Mouse (Mus musculus): Measurements from ENCODE around the gene Prss41.

GRCm38 (mm10) chr17:23850853-23851749, 7.1 kb upstream of the Prss41 start:
- TF ChIP-seq CTCF (IDR thresholded peaks at IDR 0.05; ENCODE audit: low read depth, low read length) (peak; percentile 68; the same call in 1 of the 2 replicates), GATA1 (IDR thresholded peaks at IDR 0.05; ENCODE audit: borderline replicate concordance, low read length) (no peak), GATA2 (IDR thresholded peaks at IDR 0.05; ENCODE audit: borderline replicate concordance, low read depth, low read length) (no peak), POLR2AphosphoS5 (IDR thresholded peaks at IDR 0.05; ENCODE audit: insufficient replicate concordance, low read depth, low read length) (no peak), TAL1 (conservative IDR thresholded peaks at IDR 0.05; ENCODE audit: low read depth, low read length) (no peak)
